Mouse (Mus musculus): Measurements from ENCODE around the gene Jmjd8. TPM values are rescaled to one million over a fixed set of nuclear protein-coding genes. Genes with fewer than 3 reads are reported as not detected.

Gene Jmjd8
- 26.6 and 26.8 TPM in 2 replicates for polyA plus RNA-seq (2016; fragmentation: Nextera tagmentation; extraction: Ambion mirVana)

DNA sequence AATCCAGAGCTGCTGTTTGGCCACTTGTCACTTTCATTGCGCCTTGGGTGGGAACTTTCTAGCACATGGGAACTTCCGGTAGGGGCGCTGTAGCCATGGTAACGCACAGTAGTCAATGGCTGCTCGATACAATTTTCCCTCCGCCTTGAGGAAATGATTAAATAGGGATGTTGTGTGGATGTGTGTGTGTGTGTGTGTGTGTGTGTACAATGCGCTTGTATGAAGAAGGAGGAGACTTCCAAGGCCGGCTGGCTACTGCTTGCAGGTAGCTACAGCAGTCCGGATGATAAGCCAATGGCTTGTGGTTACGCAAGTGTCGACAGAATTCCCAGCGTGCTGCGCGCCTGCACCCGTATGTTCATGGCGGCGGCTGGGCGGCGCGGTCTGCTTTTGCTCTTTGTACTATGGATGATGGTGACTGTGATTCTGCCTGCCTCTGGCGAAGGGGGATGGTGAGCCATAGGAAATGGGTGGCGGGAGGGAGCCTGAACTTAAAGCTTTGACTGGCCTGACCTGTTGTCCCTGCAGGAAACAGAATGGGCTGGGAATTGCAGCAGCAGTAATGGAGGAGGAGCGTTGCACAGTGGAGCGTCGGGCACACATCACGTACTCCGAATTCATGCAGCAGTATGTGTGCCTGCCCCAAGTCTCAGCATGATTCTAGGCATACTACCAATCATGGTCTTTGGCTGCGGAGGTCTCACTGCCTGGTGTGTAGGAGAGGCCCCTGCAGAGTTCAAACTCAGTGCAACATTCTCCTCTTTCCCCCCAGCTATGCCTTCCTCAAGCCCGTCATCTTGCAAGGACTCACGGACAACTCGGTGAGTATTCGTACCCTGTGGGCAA, at the start of gene Jmjd8:
Gene Jmjd8, plus strand, starts transcription at position 156 of the 846 bp plus-strand sequence.
- Histone ChIP-seq H3K4me2 (peak within 1 kb of the TSS; percentile 89), H3K4me1 (peaks cover 77% of the 10 kb centered on the region), H3K9me3 (replicated peaks) (no peaks in the 10 kb centered on the region), H3K4me3 (peak within 1 kb of the TSS; percentile 70), H3K36me3 (peaks cover 57% of the 10 kb centered on the region), H3K27me3 (replicated peaks) (no peaks in the 10 kb centered on the region), H3K9ac (peak within 1 kb of the TSS; percentile 79), H3K27ac (peak within 1 kb of the TSS; percentile 83)
- WGBS (ENCODE audit: insufficient replicate concordance), result 2% methylated on average over 32 of the region's 32 CpGs
- peak; percentile 31 for ATAC-seq

DNA sequence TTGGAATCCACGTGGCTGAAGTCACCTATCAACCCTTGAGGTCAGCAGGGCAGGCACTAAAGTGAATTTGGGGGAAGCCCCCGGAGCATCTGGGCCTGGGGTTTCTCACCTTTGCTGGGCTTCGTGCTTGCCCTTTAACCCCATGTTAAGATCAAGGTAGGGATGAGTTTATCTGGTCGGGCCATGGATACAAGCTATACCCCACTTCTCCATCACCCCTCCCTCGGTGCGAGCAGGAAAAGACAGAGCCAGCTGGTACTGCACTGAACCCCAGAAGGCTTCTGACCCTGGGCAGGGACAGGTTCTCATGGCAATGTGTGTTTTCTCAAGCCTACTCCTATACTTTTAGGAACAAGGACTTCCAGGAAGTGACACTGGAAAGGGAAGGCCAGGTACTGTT, 47.3 kb upstream of the Jmjd8 start:
- Histone ChIP-seq H3K27me3 (replicated peaks) (no peaks in the 10 kb centered on the region), H3K36me3 (peaks cover 72% of the 10 kb centered on the region), H3K27ac (no peak overlapping the region), H3K4me1 (peaks cover 16% of the 10 kb centered on the region), H3K9ac (no peak overlapping the region), H3K4me2 (no peak overlapping the region), H3K4me3 (no peak overlapping the region), H3K9me3 (replicated peaks) (no peaks in the 10 kb centered on the region)
- WGBS (ENCODE audit: insufficient replicate concordance), result 68% methylated on average over 6 of the region's 6 CpGs
- ATAC-seq, result no peak

- peaks cover 66% of the 10 kb centered on the region for H3K36me3 ChIP-seq
- H3K4me1 ChIP-seq, result peaks cover 16% of the 10 kb centered on the region
- 79% methylated on average over 7 of the region's 7 CpGs for WGBS (ENCODE audit: insufficient replicate concordance)
- no peak overlapping the region for H3K27ac ChIP-seq
- H3K9me3 ChIP-seq (replicated peaks), result no peaks in the 10 kb centered on the region
- H3K4me2 ChIP-seq, result no peak overlapping the region
- ATAC-seq, result no peak
- no peak overlapping the region for H3K4me3 ChIP-seq
- H3K9ac ChIP-seq, result no peak overlapping the region
- H3K27me3 ChIP-seq (replicated peaks), result no peaks in the 10 kb centered on the region
Observed at GRCm38 (mm10) chr17:25783086-25783485, 45.6 kb upstream of the Jmjd8 start.

DNA sequence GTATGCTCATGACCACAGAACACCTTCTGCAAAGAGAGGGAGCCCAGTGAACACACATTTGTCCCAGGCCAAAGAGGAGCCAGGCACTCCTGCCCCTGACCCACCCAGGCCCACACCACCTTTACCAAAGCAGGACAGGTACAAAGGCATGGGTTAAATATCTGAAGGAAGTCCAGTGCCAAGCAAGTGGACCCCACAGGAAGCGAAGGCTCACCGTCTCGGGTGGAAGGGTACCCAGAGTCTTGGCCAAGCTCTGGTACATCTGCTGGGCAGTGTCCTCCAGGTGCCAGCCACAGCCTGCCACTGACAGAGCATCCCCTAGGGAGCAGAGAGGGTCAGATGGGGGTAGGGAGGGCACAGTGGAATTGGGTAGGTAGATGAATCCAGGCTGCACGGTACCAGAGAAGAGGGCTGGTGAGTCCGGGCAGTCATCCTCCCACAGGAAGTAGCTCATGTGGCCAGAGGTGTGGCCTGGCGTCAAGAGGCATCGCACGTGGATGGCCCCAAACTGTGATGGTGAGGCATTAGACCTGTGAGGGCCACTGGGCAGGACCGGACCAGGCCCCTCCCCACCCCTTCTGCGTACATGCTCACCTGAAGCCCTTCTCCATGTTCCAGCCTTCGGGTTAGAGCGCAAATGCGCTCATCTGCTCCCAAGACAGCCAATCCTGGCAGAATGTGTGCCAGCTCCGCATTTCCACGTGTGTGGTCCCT, 44.6 kb upstream of the Jmjd8 start:
- 79% methylated on average over 15 of the region's 15 CpGs for WGBS (ENCODE audit: insufficient replicate concordance)
- Histone ChIP-seq H3K9ac (peak overlapping the region; percentile 72; the same call in 1 of the 2 replicates), H3K27ac (no peak overlapping the region), H3K27me3 (replicated peaks) (no peaks in the 10 kb centered on the region), H3K9me3 (replicated peaks) (no peaks in the 10 kb centered on the region), H3K36me3 (peaks cover 64% of the 10 kb centered on the region), H3K4me3 (peak overlapping the region; percentile 73; the same call in 1 of the 2 replicates), H3K4me1 (peaks cover 16% of the 10 kb centered on the region), H3K4me2 (peak overlapping the region; percentile 87)
- ATAC-seq, result no peak

DNA sequence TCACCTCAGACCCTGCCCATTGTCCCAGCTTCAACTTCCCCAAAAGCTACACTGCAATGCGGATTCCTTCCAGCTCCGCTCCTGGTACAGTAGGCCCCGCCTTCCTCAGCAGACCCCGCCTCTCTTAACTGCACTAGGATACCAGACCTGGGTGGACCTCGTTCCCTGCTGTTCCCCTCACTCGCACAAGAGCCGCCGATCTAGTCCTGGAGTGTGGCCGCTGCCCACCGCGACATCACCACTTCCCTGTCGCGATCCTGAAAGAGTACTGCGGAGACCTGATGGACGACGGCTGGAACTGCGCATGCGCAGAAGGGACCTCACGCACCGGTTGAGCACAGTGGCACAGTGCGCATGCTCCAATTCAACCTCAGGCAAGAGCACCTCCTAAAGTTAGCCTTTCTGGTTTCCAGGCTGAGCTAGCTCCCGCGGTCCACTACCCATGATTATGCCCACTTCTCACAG, 43.4 kb upstream of the Jmjd8 start, which contains the start of gene Haghl:
Gene Haghl, minus strand, starts transcription at position 393 of the 465 bp plus-strand sequence.
- WGBS (ENCODE audit: insufficient replicate concordance), result under 1% methylated on average over 23 of the region's 23 CpGs
- Histone ChIP-seq H3K4me2 (peak within 1 kb of the TSS; percentile 87), H3K9ac (peak within 1 kb of the TSS; percentile 72), H3K27me3 (replicated peaks) (no peaks in the 10 kb centered on the region), H3K9me3 (replicated peaks) (no peaks in the 10 kb centered on the region), H3K4me3 (peak within 1 kb of the TSS; percentile 73), H3K27ac (peak within 1 kb of the TSS; percentile 69), H3K4me1 (peaks cover 16% of the 10 kb centered on the region), H3K36me3 (peaks cover 63% of the 10 kb centered on the region)
- peak; percentile 83 for ATAC-seq

GRCm38 (mm10) chr17:25786280-25786679, 42.4 kb upstream of the Jmjd8 start, which contains the start of gene Ccdc78:
TSS of gene Ccdc78 (plus strand) at chr17:25786580.
- no peak for ATAC-seq
- WGBS (ENCODE audit: insufficient replicate concordance), result 80% methylated on average over 3 of the region's 3 CpGs

DNA sequence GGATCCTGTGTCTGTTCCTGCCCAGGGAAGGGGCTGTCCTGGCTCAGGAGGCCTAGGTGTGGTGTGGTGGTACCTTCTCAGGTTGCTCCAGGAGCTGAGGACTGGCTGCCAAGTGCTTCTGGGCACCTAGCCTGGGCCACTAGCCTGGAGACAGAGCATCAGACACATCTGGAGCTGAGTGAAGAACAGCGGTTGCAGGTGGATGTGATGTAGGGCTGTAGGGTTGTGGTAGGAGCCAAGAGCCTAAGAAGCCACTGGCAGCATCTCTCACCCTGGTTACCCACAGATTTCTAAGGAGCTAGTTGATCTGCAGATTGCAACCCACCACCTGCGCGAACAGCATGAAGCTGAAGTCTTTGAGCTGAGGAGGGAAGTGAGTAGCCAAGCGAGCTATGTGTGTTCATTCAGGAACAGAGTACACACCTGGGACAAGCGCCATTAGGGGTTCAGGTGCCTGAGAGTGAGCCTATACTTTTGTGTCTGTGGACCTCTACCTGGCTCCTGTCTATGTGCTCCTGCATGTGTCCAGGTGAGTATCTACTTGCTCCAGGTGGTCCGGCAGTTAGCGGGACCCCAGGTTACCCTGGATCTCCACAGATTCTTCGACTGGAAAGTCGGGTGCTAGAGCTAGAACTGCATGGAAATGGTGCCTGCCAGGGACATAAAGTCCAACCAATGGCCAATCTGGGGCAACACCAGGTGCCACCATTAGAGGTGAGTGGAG, 41.7 kb upstream of the Jmjd8 start:
- 84% methylated on average over 9 of the region's 9 CpGs for WGBS (ENCODE audit: insufficient replicate concordance)
- Histone ChIP-seq H3K4me2 (no peak overlapping the region), H3K27ac (no peak overlapping the region), H3K4me1 (peaks cover 31% of the 10 kb centered on the region), H3K9me3 (replicated peaks) (no peaks in the 10 kb centered on the region), H3K4me3 (no peak overlapping the region), H3K36me3 (peaks cover 53% of the 10 kb centered on the region), H3K9ac (no peak overlapping the region), H3K27me3 (replicated peaks) (no peaks in the 10 kb centered on the region)
- ATAC-seq, result no peak

More at GRCm38 (mm10) chr17:25786280-25786679, 42.4 kb upstream of the Jmjd8 start, which contains the start of gene Ccdc78:
- Histone ChIP-seq H3K4me3 (peak within 1 kb of the TSS; percentile 73), H3K9me3 (replicated peaks) (no peaks in the 10 kb centered on the region), H3K27ac (peak within 1 kb of the TSS; percentile 69), H3K4me1 (peaks cover 25% of the 10 kb centered on the region), H3K4me2 (peak within 1 kb of the TSS; percentile 87), H3K36me3 (peaks cover 59% of the 10 kb centered on the region), H3K9ac (peak within 1 kb of the TSS; percentile 72), H3K27me3 (replicated peaks) (no peaks in the 10 kb centered on the region)

GRCm38 (mm10) chr17:25791320-25791842, 37.3 kb upstream of the Jmjd8 start:
- WGBS (ENCODE audit: insufficient replicate concordance), result 29% methylated on average over 19 of the region's 19 CpGs
- H3K4me1 ChIP-seq, result peaks cover 53% of the 10 kb centered on the region
- peak overlapping the region; percentile 81 for H3K4me3 ChIP-seq
- peak overlapping the region; percentile 80 for H3K4me2 ChIP-seq
- H3K9ac ChIP-seq, result peak overlapping the region; percentile 79
- H3K9me3 ChIP-seq (replicated peaks), result no peaks in the 10 kb centered on the region
- peaks cover 44% of the 10 kb centered on the region for H3K36me3 ChIP-seq
- peak overlapping the region; percentile 93 for H3K27ac ChIP-seq
- peak; percentile 24 for ATAC-seq
- no peaks in the 10 kb centered on the region for H3K27me3 ChIP-seq (replicated peaks)

GRCm38 (mm10) chr17:25791843-25792527, 36.7 kb upstream of the Jmjd8 start:
- H3K36me3 ChIP-seq, result peaks cover 44% of the 10 kb centered on the region
- peaks cover 56% of the 10 kb centered on the region for H3K4me1 ChIP-seq
- peak overlapping the region; percentile 80 for H3K4me2 ChIP-seq
- peak overlapping the region; percentile 79 for H3K9ac ChIP-seq
- H3K9me3 ChIP-seq (replicated peaks), result no peaks in the 10 kb centered on the region
- under 1% methylated on average over 45 of the region's 45 CpGs for WGBS (ENCODE audit: insufficient replicate concordance)
- H3K27ac ChIP-seq, result peak overlapping the region; percentile 93
- peak overlapping the region; percentile 81 for H3K4me3 ChIP-seq
- ATAC-seq, result peak; percentile 72
- no peaks in the 10 kb centered on the region for H3K27me3 ChIP-seq (replicated peaks)

- peak within 1 kb of the TSS; percentile 81 for H3K4me3 ChIP-seq
- peaks cover 62% of the 10 kb centered on the region for H3K4me1 ChIP-seq
- peak within 1 kb of the TSS; percentile 79 for H3K9ac ChIP-seq
- WGBS (ENCODE audit: insufficient replicate concordance), result under 1% methylated on average over 14 of the region's 14 CpGs
- H3K4me2 ChIP-seq, result peak within 1 kb of the TSS; percentile 80
- no peaks in the 10 kb centered on the region for H3K27me3 ChIP-seq (replicated peaks)
- no peaks in the 10 kb centered on the region for H3K9me3 ChIP-seq (replicated peaks)
- ATAC-seq, result peak; percentile 48
- peaks cover 41% of the 10 kb centered on the region for H3K36me3 ChIP-seq
- peak within 1 kb of the TSS; percentile 93 for H3K27ac ChIP-seq
Observed at GRCm38 (mm10) chr17:25792615-25793014, 36.1 kb upstream of the Jmjd8 start, which contains the start of gene Fam173a. TSS of gene Fam173a (minus strand) at chr17:25792901.
